Mouse (Mus musculus): ENCODE data around the gene Pithd1.

GRCm38 (mm10) chr4:135976146-135976545 is 10.9 kb downstream of the Pithd1 start:
- no peak for TF ChIP-seq EP300 (IDR thresholded peaks at IDR 0.05; ENCODE audit: low read depth in 1 of 2, low read length in 2 of 2)
- TF ChIP-seq RCOR1 (IDR thresholded peaks at IDR 0.05; ENCODE audit: low read depth, low read length) = no peak
- TF ChIP-seq RAD21 (IDR thresholded peaks at IDR 0.05; ENCODE audit: low read depth, low read length) = no peak
- no peak for TF ChIP-seq POLR2A (IDR thresholded peaks at IDR 0.05; ENCODE audit: control insufficient read depth in 1 of 2, insufficient read depth in 1 of 2, low read depth in 1 of 2, low read length in 2 of 2, poor library complexity in 1 of 2)
- no peak for TF ChIP-seq CHD1 (IDR thresholded peaks at IDR 0.05; ENCODE audit: low read depth, low read length)
- TF ChIP-seq GATA1 (IDR thresholded peaks at IDR 0.05; ENCODE audit: low read depth, low read length) = no peak
- no peak for TF ChIP-seq USF1 (IDR thresholded peaks at IDR 0.05; ENCODE audit: low read depth, low read length)
- no peak for TF ChIP-seq CHD2 (IDR thresholded peaks at IDR 0.05; ENCODE audit: low read length)
- TF ChIP-seq ELF1 (IDR thresholded peaks at IDR 0.05; ENCODE audit: low read depth, low read length) = no peak
- TF ChIP-seq CTCF (IDR thresholded peaks at IDR 0.05 in 2 of 3, conservative IDR thresholded peaks at IDR 0.05 in 1 of 3; ENCODE audit: control insufficient read depth in 1 of 3, insufficient read depth in 1 of 3, low read depth in 2 of 3, low read length in 3 of 3, poor library complexity in 1 of 3, severe bottlenecking in 1 of 3) = no peak
- no peak for TF ChIP-seq MAFK (IDR thresholded peaks at IDR 0.05; ENCODE audit: borderline replicate concordance, low read depth, low read length)
- no peak for TF ChIP-seq BHLHE40 (IDR thresholded peaks at IDR 0.05; ENCODE audit: borderline replicate concordance, low read depth, low read length)
